Comparison of ENCODE assay signal across 13 mouse cellular contexts in genomic region chr14:18022351-18022750, GRCm38 (mm10).
DNase-seq lines count a peak whose midpoint lies in the region; ATAC-seq and TF ChIP-seq lines count a peak whose summit lies in the region.
"Had no signal": no experiment of that assay in that cellular context is flagged by ENCODE, and none has a peak within 500 bp of the region (broad histone marks: within the 10 kb centered on the region; RNA-seq: fewer than 3 reads in every experiment).

No protein-coding gene starts in this region.

- no peaks in the 10 kb centered on the region for H3K9me3 ChIP-seq in forebrain, postnatal 0 days (ENCODE audit: low read length)
- H3K9me3 ChIP-seq in forebrain, embryonic 10.5 days = no peaks in the 10 kb centered on the region
- H3K9me3 ChIP-seq in hindbrain, embryonic 16.5 days (ENCODE audit: control insufficient read depth, low read length) = no peaks in the 10 kb centered on the region
- H3K9me3 ChIP-seq: embryonic facial prominence, embryonic 10.5 days; midbrain, embryonic 15.5 days had no signal

- no peak for DNase-seq in forebrain, postnatal 0 days
- no peak for DNase-seq in forebrain, embryonic 10.5 days (ENCODE audit: extremely low spot score, low spot score)
- no peak for DNase-seq in left cerebral cortex, adult 2 months (ENCODE audit: extremely low spot score in 1 of 2, low spot score in 2 of 2)
- no peak for DNase-seq in left cerebral cortex, adult 11 months (ENCODE audit: low spot score)
- peak; percentile 4 for DNase-seq in A20 (ENCODE audit: low read depth, low spot score)
- DNase-seq in induced T-regulatory cell, adult 2 months (ENCODE audit: low read depth) = peak; percentile 35
- DNase-seq: cerebellum, postnatal 10 days; kidney, postnatal 10 days had no signal

- H3K36me3 ChIP-seq in forebrain, postnatal 0 days (ENCODE audit: insufficient read depth) = no peaks in the 10 kb centered on the region
- no peaks in the 10 kb centered on the region for H3K36me3 ChIP-seq in forebrain, embryonic 10.5 days (replicated peaks)
- H3K36me3 ChIP-seq in hindbrain, embryonic 16.5 days (ENCODE audit: control insufficient read depth, insufficient read depth, low read length) = no peaks in the 10 kb centered on the region
- H3K36me3 ChIP-seq: embryonic facial prominence, embryonic 10.5 days; midbrain, embryonic 15.5 days had no signal

- H3K4me3 ChIP-seq in forebrain, postnatal 0 days (ENCODE audit: low read depth, low read length) = no peak overlapping the region
- no peak overlapping the region for H3K4me3 ChIP-seq in forebrain, embryonic 10.5 days
- no peak overlapping the region for H3K4me3 ChIP-seq in left cerebral cortex, adult 2 months
- H3K4me3 ChIP-seq in hindbrain, embryonic 16.5 days (ENCODE audit: low read length) = no peak overlapping the region
- H3K4me3 ChIP-seq: embryonic facial prominence, embryonic 10.5 days; midbrain, embryonic 15.5 days had no signal

- no peak overlapping the region for H3K27ac ChIP-seq in forebrain, postnatal 0 days (ENCODE audit: low read depth, low read length)
- no peak overlapping the region for H3K27ac ChIP-seq in forebrain, embryonic 10.5 days
- no peak overlapping the region for H3K27ac ChIP-seq in left cerebral cortex, adult 2 months
- no peak overlapping the region for H3K27ac ChIP-seq in hindbrain, embryonic 16.5 days (ENCODE audit: low read depth, low read length)
- H3K27ac ChIP-seq: embryonic facial prominence, embryonic 10.5 days; midbrain, embryonic 15.5 days had no signal

- H3K4me1 ChIP-seq in forebrain, postnatal 0 days (ENCODE audit: insufficient read depth) = no peaks in the 10 kb centered on the region
- H3K4me1 ChIP-seq in forebrain, embryonic 10.5 days = no peaks in the 10 kb centered on the region
- H3K4me1 ChIP-seq in hindbrain, embryonic 16.5 days (ENCODE audit: control insufficient read depth, insufficient read depth, low read depth, low read length) = no peaks in the 10 kb centered on the region
- H3K4me1 ChIP-seq: embryonic facial prominence, embryonic 10.5 days; midbrain, embryonic 15.5 days had no signal

- intact Hi-C loops in left cerebral cortex, adult 2 months (cut with DNase I) = no loop called here

- H3K4me2 ChIP-seq in forebrain, postnatal 0 days (ENCODE audit: low read depth) = no peak overlapping the region
- no peak overlapping the region for H3K4me2 ChIP-seq in hindbrain, embryonic 16.5 days (ENCODE audit: low read length)
- H3K4me2 ChIP-seq: heart, embryonic 11.5 days; midbrain, embryonic 15.5 days had no signal

- no peak overlapping the region for H3K9ac ChIP-seq in forebrain, postnatal 0 days
- no peak overlapping the region for H3K9ac ChIP-seq in hindbrain, embryonic 16.5 days (ENCODE audit: low read depth, low read length)
- H3K9ac ChIP-seq: midbrain, embryonic 15.5 days had no signal

- ATAC-seq in forebrain, postnatal 0 days = no peak
- ATAC-seq in hindbrain, embryonic 16.5 days = no peak
- ATAC-seq in granulocyte monocyte progenitor cell, adult 5-6 weeks (replicated peaks; ENCODE audit: poor library complexity, severe bottlenecking) = no peak; the same call in 1 of the 2 replicates
- ATAC-seq: midbrain, embryonic 15.5 days had no signal

- H3K27me3 ChIP-seq in forebrain, postnatal 0 days (ENCODE audit: insufficient read depth, low read length) = no peaks in the 10 kb centered on the region
- H3K27me3 ChIP-seq in forebrain, embryonic 10.5 days (ENCODE audit: poor library complexity, severe bottlenecking) = no peaks in the 10 kb centered on the region
- H3K27me3 ChIP-seq in hindbrain, embryonic 16.5 days (replicated peaks; ENCODE audit: control insufficient read depth, insufficient read depth, low read length) = no peaks in the 10 kb centered on the region
- H3K27me3 ChIP-seq: midbrain, embryonic 15.5 days had no signal

- TF ChIP-seq CTCF in forebrain, postnatal 0 days (IDR thresholded peaks at IDR 0.05; ENCODE audit: low read depth) = peak; percentile 21; the same call in 1 of the 2 replicates
- TF ChIP-seq CTCF in left cerebral cortex, adult 2 months (IDR thresholded peaks at IDR 0.05) = peak; percentile 49

Comparison
In these comparisons a context has a peak if more than half of its experiments do, and no peak if none do; other contexts are left out.
1. DNase-seq: peak in A20 (single experiment) and induced T-regulatory cell, adult 2 months (single experiment); none in forebrain, postnatal 0 days (single experiment), forebrain, embryonic 10.5 days (single experiment), left cerebral cortex, adult 2 months (0 of 2) and left cerebral cortex, adult 11 months (single experiment).